Mouse (Mus musculus): ENCODE data around the gene Prmt6.

DNA sequence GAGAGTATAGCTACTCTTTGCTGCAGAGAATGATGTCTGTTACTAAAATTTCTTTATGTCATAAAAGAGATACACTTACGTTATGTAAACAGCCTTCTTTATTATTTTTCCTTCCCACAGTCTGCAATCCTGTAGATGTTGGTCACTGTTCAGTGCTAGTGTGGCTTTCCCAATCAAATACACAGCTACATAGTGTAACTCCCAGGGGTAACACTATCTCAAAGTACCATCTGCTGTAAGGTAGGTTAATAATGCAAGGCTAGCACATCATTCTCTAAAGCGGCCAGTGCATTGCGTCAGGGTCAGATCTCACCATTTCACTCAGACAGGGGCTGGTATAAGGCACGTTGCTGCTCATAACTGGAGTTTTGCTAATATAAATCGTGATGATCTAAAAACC is 31.9 kb upstream of the Prmt6 start:
- no peak for TF ChIP-seq CTCF (IDR thresholded peaks at IDR 0.05)
- TF ChIP-seq EP300 (IDR thresholded peaks at IDR 0.05), result no peak
